Mouse (Mus musculus): ENCODE data around the gene Cmtr1. TPM values are rescaled to one million over a fixed set of nuclear protein-coding genes. Genes with fewer than 3 reads are reported as not detected.
"Not testable (repeated sequence)": the region's sequence is repeated elsewhere in the genome, so short reads cannot be mapped to it uniquely, and the experiment has no call there.

Gene Cmtr1
- total RNA-seq (2021), result 100 to 1,000 TPM in 1 of 2 experiments, 10 to 100 TPM in 1; 70.7 to 104 TPM
- long read RNA-seq, experiment 1, full-length matches to known transcripts, result 10 of 22 reads
- long read RNA-seq, experiment 1, partial matches to known transcripts, result 8 of 22 reads
- long read RNA-seq, experiment 1, other reads (novel, unspliced or antisense), result 4 of 22 reads
- long read RNA-seq, experiment 2, full-length matches to known transcripts, result 9 of 17 reads
- long read RNA-seq, experiment 2, partial matches to known transcripts, result 3 of 17 reads
- long read RNA-seq, experiment 2, other reads (novel, unspliced or antisense), result 5 of 17 reads

DNA sequence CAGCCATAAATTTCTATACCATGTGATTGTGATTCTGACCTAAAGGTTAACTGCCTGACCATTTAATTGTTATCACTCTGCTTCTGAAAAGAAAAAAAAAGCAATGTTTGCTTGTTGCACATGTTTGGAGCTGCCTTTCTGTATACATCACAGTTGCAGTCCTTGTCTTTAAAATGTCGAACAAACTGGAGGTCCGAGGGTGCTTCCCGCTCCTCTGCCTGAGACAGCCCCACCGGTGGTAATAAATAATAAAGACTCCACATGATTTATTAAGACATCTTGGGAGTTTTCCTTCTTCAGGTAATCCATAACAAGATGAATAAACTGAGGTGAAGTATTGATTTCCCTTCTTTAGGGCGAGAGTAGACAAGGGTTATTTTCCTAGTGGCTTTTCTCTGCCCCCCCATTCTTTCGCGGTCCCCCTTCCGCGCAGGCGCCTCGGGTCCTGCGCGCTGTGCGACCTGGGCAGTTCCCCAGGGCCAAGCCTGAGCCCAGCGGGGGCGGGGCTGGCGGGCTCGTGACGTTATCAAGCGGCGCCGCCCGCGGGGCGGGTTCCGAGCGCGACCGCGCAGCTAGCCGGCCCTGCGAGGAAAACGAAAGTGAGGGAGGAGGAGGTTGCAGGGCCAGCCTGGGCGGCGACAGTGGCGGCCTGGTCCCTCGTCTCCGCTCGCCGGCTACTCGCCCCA, at the start of gene Cmtr1:
TSS of gene Cmtr1 (plus strand) at position 520 of the 686 bp plus-strand sequence.
- DNase-seq, result peak; percentile 98 to 99

DNA sequence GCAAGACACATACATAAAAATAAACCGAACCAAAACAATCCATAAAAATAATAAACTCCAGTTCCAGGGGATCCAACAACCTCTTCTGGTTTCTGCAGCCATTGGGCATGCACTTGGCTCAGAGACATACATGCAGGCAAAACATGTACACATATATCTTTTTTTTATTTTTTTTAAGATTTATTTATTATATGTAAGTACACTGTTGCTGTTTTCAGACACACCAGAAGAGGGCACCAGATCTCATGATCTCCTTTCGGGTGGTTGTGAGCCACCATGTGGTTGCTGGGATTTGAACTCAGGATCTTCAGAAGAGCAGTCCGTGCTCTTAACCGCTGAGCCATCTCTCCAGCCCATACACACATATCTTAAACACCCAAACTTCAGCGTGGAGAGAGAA, 46.9 kb upstream of the Cmtr1 start:
- DNase-seq, result not testable (repeated sequence)

DNA sequence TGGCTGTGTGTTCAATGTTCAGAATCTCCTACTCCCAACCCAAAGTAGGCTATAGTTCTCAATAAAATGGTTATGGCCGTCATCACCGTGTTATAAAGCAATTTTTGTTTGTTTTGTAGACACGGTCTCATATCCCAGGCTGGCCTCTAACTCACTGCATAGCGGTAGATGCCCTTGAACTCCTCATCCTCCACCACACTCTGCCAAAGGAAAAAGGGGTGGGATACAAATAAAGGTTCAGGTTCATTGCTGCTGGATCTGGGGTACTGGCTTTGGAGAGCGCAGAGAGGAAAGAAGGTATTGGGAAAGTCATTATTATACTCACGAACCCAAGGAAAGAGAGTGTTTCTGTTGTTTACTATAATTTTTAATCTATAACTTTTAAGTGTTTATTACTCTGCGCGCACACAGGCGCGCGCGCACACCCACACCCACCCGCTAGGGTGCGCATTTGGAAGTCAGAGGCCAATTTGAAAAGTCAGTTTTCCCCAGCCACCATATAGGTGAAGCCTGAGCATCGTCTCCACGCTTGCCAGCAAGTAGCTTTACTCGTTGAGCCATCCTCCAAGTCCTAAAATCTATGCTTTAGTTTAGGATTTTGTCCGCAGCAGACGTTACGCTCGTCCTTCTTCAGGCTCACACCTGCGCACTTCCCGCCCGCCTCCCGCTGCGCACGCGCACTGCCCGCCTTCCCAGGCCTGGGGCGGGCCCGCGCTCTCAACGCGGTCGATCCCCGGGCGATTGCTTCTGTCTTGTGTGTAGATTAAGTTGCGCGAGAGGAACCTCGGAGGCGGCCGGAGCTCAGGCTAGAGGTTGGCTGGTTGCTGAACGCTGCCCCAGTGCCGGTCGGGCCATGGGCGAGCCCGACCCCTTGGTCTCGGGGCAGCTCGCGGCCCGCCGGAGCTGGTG, 46.0 kb upstream of the Cmtr1 start, which contains the start of the genes Rnf8 and Gm28043:
TSS of gene Rnf8 (plus strand) at position 676 of the 909 bp plus-strand sequence.
TSS of gene Gm28043 (plus strand) at position 762 of the 909 bp plus-strand sequence.
- peak; percentile 96 to 97 for DNase-seq

DNA sequence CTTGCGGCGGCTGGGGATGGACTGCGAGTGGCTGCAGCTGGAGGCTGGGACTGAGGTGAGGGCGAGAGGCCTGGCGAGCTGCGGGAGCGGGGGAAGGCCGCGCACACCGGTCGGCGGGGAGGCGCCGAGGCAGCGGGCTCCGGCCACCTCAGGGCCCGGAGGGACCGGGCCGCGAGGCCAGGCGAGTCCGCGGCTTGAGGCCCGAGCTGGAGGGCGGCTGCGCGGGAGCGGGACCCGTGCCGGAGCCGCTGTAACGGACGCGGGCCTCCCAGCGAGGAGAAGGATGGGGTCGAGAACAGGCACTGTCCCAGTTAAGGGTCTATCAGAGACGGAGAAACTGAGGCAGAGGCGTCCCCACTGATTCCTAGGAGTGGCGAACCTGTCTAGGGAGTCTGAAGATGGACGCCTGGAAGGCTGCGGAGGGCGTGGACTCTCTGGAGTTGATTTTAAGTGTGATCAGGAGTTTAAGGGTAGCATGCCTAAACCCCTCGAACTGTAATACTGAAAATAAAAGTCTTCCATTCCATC, 45.3 kb upstream of the Cmtr1 start:
- DNase-seq, result peak in 1 of 2 experiments; percentile 25

DNA sequence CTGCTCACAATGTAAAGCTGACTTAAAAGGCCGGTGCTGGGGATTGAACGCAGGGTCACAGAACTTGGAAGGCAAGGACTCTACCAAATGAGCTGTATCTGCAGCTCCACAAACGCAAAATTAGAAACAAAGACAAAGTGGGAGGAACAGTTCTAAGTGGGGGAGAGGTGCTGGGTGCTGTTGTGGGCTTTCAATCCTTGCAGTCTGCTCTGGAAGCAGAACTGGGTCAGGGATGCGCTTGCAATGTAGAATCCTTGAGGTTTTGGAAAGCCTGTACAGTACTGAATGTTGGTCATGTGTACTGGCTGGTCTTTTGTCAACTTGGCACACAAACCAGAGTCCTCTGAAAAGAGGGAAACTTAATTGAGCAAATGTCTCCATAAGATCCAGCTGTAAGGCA, 44.8 kb upstream of the Cmtr1 start:
- peak; percentile 46 to 65 for DNase-seq

DNA sequence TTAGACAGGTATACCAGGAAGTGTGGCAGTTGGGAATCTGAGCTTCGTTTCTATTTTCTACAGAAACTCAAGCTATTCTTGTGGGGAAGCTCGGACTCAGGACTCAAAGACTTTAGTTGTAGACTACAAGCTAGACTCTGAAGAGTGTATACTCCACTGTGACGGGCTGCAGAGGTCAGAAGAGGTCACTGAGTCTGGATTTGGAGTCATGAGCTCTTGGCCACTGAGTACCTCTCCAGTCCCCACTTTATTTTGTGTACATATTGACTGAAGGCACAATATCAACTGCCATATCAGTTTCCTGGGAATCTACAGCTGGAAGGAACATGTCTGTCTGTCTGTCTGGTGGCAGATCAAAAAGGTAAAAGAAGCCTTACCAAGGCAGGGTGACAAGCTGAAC, 41.2 kb upstream of the Cmtr1 start:
- DNase-seq, result no peak

DNA sequence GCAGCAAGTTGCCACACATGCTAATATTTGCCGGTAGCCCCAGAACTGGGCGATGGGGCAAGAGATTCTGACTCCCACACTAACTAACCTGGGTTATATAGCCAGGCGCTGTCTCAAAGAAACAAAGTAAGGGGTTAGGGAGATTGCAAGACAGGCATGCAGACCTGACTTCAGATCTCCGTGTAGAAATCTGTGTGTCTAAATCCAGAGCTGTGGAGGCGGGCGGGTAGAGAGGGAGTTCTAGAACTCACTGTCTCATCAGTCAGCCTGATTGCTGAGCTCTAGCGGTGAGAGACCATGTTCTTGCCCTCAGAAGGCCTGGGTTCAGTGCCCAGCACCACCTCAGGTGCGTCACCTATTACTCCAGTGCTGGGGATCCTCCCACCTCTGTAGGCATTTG, 36.9 kb upstream of the Cmtr1 start:
- DNase-seq, result no peak

DNA sequence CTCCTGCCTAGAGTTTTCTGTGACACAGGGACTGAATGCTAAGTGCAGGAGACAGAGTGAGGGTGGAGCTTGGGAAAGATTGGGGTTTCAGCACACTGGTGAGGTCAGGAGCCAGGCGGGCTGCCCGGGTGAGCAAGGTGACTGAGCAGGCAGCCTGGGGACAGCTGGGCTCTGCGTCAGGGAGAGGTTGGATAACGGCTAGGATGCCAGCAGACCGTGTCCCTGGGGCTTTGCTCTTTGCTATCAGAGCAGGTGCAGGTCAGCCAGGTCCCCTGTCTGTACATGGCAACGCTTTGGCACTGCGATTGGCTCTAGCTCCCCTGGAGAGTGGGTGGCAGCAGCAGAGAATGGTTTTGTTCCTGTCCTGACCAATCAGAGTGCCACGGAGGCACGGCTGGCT, 33.1 kb upstream of the Cmtr1 start:
- no peak for DNase-seq

DNA sequence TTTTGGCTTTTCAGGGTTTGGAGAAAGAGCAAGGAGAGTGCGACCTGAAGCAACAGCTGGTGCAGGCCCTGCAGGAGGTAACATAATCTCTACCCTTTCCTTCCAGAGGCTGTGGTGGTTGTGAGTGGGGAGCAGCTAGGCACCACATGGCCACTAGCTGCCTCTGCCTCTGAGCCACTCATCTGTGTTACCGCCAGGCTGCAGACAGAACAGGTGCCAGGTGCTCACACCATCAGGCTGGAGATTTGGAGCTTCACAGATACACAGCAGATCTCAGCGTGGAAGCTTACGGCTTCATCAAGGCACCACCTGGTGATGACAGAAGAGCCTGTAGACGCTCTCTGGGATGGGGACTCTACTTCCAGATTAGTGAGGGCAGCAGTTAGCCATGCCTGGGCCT, 31.4 kb upstream of the Cmtr1 start:
- DNase-seq, result no peak

DNA sequence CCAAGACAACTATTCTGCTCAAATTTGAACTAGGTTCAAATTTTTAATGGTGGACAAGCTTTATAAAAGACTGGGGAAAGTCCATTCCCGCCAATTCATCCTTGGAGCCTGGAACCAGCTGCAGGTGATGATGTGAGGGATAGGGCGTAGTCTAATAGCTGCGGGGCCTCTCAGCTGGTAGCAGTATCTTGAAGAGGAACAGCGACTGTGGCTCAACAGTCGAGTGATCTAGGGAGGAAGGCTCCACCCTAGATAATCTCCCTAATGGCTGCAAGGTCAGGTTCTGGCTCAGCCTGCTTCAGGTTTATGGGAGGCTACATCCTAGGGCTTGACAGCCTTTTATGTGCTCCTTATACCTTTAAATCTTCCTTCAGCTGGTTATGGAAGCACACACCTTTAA, 30.8 kb upstream of the Cmtr1 start:
- no peak for DNase-seq

DNA sequence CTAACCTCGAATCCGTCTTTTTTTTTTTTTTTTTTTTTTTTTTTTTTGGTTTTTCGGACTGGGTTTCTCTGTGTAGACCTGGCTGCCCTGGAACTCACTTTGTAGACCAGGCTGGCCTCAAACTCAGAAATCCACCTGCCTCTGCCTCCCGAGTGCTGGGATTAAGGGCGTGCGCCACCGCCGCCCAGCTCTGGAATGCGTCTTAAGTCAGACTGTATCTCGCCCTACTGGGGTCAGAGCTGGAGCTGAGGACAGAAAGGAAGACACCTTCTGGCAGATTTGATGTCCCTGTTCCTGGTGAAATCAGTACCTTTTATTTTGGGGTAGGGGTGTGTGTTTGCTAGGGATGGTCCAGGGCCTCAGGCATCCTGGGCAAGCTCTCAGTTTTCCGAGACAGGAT, 28.1 kb upstream of the Cmtr1 start:
- DNase-seq, result no peak

DNA sequence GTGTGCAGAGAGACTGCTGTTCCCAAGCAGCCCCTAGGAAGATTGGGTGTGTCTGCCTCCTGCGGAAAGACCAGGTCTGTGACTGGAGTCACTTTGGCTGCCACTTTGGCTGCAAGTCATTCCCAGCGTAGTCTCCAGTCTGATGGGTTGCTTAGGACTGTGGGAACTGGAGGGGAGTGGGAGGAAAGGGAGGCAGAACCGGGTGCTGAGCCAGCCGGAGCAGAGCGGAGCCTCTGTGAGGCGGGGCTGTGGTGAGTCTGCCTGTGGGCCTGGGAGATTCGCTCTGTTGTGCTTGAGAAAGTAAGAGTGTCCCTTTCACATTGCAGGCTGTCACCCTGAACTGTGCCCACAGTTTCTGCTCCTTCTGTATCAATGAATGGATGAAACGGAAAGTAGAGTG, 24.9 kb upstream of the Cmtr1 start:
- no peak for DNase-seq

DNA sequence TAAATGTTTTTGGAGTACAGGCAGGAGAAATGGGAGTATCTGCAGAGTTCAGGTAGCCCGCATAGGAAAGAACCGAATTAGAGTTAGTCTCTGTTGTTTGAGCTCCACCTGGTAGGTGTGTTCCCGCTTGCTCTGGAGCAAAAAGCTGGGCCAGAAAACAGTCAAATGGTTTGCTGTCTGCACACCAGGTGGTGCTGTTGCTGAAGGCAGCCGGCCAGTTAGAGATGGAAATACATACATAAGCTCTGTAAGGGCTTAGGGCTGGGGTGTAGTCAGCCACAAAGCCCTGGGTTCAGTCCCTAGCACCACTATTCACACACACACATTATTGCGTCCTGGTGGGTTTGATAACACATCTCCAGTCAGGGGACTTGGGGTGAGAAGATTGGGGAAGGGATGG, 24.3 kb upstream of the Cmtr1 start:
- peak; percentile 44 to 60 for DNase-seq

DNA sequence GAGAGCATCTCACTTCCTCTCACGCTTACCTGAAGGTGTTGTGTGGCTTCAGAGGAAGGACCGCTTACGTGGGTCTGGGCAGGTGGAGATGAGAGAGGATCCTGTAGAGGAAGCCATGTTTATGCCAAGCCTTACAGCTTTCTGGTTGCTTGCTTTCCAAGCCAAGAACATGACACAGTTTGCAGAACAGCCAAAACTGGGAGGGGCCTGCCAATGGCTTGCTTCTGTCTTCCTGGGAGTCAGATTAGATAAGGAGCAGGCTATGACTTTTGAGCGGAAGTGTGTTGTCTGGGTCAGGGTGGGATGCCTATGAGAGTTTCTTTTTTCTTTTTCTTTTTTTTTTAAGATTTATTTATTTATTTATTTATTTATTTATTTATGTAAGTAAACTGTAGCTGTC, 23.0 kb upstream of the Cmtr1 start:
- peak in 1 of 2 experiments; percentile 31 for DNase-seq

DNA sequence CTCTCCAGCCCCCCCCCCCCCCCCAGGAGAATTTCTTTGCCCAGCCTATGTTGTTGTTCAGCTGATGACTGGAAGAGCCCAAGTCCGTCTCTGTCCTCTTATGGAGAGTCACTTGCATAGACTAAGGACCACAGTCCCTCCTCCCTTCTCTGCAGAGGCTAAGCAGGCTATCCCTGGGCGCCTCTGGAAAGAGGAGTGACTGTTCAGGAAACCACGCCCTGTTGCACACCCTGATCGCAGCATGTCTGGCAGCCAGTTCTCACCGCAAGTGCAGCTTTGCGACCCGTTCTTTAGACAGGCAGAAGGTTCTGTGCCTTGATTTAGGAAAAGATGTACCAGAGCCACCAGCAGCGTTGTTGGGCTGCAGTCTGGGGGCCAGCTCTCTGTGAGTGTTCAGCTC, 22.5 kb upstream of the Cmtr1 start:
- no peak for DNase-seq

DNA sequence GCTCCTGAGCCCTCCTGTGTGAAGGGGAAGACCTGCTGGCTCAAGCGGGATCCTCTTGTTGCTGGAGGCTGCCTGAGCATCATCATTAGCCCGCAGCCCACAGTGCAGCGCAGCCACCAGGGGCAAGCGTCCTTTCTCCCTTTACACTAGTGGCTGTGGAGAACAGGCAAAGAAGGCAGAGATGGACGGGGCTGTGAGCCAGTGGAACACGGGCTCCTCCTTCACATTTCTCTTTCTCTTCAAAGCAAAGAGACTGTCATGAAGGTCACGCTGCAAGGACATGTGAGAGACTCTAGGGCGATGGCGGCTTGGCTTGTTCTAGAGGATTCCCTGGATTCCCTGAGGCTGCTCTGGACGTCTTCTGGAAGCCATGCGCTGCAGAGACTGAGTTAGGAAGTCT, 19.4 kb upstream of the Cmtr1 start:
- peak; percentile 78 for DNase-seq

DNA sequence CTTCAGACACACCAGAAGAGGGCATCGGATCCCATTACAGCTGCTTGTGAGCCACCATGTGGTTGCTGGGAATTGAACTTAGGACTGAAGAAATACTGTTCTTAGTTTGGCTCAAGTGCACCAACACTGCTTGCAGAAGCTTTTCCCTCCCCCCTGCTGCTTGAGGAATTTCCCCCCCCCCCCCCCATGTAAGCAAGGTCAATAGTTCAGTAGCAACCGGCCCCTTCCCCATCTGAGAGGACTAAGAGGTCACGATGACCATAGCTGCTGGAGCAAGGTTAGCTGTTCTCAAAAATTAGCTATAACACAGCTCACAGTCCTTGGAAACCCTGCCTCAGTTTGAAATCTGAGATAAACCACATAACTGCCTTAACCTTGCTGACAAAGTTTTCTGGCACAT, 18.2 kb upstream of the Cmtr1 start:
- no peak for DNase-seq

DNA sequence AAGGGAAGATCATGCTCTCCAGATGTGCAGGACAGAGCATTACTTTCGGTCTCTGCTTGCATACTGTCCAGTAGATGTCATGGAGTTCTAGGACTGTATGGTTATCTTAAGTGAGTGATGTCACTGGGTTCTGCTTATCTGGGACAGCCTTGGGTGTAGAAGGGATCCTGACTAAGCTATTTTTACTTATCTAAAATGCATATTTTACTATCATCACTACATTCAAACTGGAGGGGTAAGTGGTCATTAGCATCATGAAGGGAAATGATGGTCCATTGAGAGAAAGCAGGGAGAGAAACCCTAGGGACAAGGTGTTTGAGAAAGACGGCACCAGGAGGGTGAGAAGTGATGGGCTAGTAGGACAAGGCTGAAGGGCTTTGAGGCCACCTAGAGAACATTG, 2.1 kb upstream of the Cmtr1 start:
- DNase-seq, result no peak

DNA sequence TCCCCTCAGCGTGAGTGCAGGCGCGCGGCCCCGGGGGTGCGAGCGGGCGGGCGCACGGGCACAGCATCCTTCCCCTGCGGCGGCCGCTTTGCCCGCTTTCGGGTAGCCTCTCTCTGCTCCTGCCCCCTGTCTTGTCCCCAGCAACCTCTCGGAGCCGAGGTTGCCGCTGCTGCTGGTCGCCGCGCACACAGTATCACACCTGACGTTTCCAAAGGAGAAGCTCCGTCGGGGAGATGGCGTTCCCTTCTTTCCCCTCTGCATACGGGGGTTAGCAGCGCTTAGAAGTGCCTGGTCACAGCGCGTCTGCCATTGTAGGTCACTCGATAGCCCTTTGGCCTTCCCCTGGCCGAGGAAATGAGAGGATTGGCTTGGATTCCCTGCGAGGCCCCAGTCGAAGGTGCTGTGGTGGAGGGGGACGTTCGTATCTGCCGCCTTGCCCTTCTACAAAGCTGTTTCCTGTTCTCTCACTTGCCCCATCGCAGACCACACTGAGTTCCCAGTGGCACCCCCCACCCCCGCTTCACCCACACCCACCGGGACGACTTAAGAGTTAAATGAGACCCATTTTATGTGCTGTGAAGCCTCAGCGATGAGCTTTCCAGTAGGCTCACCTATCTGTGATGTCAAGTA, 482 bp downstream of the Cmtr1 start:
- peak in 1 of 2 experiments; percentile 35 for DNase-seq

DNA sequence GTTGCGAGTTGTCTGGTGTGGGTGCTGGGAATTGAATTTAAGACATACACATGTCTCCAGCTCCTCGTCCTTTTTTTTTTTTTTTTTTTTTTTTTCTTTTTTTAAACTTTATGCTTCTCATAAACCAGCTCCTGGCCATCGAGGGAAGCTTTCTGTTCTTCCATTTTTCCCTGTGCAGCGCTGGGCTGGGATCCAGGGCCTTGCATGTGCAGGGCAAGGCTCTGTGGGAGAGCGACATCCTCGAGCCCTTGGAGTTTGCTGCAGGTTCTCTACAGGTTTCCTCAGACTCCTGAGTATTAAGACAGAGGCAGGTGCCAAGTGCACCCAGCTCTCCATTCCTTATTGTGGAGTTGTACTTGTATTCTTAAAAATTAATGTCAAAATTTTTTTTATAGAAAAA, 1.8 kb downstream of the Cmtr1 start:
- DNase-seq, result peak; percentile 18 to 22

DNA sequence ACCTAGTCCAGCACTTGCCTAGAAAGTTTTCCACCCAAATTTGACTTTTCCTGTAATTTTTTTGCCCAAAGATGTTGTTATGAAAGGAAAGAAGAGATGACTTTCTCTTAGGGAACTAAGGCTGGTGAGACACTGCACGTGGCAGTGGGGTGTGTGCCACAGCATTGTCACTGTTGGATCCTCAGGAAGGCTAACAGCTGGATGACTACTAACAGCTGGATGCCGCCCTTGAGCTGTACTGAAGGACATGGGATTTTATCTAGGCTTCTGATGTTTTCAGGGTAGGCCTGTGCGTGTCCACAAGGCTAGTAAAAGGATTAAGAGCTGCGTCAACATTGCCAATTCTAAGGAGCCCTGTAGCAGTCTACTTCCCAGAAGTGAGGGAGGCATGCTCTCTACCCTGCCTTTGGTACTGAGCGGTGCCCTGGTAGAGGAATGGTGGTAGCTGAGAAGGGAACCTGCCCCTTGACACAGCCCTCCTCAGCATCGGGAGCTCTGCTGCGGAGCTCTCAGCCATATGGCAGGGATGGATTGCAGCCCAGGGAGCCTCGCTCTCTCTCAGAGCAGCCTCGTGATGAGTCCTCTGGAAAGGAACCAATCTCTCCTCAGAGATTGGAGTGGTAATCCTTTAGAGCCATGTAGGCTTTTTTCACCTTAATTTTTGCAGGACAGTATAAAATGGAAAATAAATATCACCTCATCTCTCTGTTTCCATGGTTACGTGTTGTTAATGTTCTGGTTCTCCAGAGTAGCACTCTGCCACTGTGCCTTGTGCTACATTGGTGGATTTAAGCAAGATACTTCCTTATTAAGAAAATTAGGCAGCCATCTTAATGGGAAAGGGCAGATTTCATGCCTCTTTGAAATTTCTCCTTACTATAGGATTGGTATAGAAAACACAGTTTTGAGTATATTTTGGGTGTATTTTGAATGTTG, 7.9 kb downstream of the Cmtr1 start:
- DNase-seq, result peak; percentile 19 to 51

Measured in adrenal gland, postnatal 36 days (tissue).